Mouse (Mus musculus): ENCODE measurements around the gene Spata5.

Spata5 gene

DNA sequence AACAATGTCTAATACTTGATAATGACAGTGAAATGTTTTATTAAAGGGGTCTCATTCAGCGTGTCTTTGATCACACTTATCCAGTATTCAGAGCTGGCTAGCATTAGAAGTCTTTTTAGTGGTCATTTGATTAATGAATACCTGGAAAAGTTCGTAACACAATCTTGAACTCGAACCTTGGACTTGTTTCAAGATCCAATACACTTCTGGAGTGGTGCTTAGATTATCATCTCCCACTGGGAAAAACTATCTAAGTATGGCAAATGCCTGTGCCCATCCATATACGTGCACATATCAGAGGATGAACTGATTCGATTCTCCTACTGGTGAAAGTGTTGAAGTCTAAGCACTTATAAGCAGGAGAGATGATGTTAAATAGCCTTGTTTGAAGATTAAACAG, 1.4 kb upstream of the Spata5 start:
- in situ Hi-C loops (cut with MboI; ENCODE audit: low pct_unique_long_range_greater_than_20kb in 1 of 2, low sequenced_read_pairs in 2 of 2, unreplicated experiment in 1 of 2): loop anchor here in 1 of 2 experiments (10.0 kb wide), 1 partner anchor 84 kb away; no protein-coding TSS in a partner anchor

DNA sequence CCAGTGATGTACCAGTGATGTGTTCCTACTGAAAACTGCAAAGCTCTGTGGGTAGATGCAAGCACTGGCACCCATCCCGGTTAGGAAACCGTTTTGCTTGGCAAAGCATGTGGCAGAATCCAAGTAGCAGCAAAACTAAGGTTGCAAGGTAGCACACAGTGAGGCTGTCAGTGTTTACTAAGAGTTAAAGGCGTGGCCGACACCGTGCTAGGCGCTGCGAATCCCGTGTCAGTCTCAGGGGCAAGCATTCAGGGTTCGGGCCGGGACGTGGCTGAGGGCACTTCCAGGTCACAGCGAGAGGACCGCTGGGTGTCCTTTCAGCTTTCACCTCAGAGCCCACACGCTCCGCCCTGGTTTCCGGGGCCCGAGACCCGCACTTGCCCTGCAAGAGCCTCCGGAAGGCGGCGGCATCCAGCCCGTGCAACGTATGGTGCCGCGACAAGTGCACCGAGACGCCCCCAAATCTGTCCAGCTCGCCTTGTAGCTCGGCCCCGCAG, 687 bp upstream of the Spata5 start:
- in situ Hi-C loops (cut with MboI; ENCODE audit: low pct_unique_long_range_greater_than_20kb in 1 of 2, low sequenced_read_pairs in 2 of 2, unreplicated experiment in 1 of 2): loop anchor here in 1 of 2 experiments (10.0 kb wide), 1 partner anchor 84 kb away; no protein-coding TSS in a partner anchor

DNA sequence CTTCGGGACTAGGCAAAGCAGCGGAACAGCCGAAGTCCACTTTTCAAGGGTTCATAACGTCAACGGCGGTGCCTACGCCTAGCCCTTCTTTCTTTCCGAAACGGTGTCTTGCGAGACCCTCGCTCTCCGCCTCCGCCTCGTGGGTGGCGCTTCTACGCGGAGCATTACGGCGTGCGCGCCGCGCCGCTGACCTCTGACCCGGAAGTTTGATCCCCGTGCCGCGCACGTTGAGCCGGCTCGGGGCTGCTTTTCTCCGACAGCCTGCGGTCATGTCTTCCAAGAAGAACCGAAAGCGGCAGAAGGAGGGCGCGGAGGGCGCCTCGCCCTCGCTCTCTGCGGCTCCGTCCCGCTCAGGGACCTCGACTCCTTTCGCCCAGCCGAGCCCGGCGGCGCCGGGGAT, 376 bp downstream of the Spata5 start, which contains the start of gene Nudt6:
Nudt6 (minus strand) TSS at position 140 of the 400 bp plus-strand sequence.
- in situ Hi-C loops (cut with MboI; ENCODE audit: low pct_unique_long_range_greater_than_20kb in 1 of 2, low sequenced_read_pairs in 2 of 2, unreplicated experiment in 1 of 2): no loop called here

DNA sequence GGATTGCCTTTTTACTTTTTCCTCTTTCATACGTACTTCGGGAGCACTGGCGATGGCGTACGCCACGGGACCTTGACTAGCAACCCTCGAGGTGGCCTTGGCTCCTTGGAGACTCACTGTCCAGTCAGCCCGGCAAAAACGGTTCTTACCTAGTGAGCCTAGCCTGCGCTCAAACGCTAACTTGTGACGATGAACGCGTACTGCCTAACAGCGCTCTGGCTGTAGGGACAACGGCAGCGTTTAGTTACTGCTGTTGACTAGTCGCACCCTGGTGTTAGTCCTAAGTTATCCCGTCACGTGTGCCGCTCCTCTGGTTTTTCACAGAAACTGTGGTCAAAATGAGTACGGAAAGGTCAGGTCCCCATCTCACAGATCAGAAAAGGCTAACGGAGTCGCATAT, 945 bp downstream of the Spata5 start:
- in situ Hi-C loops (cut with MboI; ENCODE audit: low pct_unique_long_range_greater_than_20kb in 1 of 2, low sequenced_read_pairs in 2 of 2, unreplicated experiment in 1 of 2): no loop called here

DNA sequence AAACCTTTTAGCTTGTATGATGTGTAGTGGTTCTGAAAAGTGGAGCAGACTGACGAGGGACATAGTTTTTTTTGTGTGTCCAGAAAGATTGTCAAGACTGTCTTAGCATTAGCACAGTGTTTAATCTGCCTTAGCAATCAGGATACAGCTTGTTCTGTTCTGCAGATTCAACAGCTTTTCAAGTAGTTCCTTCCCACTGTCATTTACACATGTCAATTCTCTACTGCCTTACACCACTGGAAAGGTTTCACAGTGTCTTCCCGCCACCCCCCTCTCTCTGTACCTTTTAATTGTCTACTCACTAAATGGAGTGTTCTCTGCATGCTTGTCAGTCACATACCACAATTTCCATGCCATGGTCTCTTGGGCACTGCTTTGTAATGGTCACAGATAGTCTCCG, 1.5 kb downstream of the Spata5 start:
- in situ Hi-C loops (cut with MboI; ENCODE audit: low pct_unique_long_range_greater_than_20kb in 1 of 2, low sequenced_read_pairs in 2 of 2, unreplicated experiment in 1 of 2): no loop called here

DNA sequence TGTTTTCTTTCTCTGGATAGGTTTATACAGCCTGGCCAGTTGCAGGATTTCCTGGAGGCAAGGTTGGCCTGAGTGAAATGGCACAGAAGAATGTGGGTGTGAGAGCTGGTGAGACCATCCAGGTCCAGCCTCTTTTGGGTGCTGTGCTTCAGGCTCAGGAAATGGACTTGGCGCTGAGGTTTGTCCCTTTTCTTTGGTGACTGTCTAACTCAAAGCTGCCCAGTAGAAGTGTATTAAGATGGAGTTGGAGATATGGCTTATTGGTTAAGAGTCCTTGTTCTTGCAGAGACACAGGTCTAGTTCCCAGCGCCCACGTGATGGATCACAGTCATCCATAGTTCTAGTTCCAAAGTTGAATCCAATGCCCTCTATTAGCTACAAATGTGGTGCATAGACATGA, 6.4 kb downstream of the Spata5 start:
- in situ Hi-C loops (cut with MboI; ENCODE audit: low pct_unique_long_range_greater_than_20kb in 1 of 2, low sequenced_read_pairs in 2 of 2, unreplicated experiment in 1 of 2): no loop called here

DNA sequence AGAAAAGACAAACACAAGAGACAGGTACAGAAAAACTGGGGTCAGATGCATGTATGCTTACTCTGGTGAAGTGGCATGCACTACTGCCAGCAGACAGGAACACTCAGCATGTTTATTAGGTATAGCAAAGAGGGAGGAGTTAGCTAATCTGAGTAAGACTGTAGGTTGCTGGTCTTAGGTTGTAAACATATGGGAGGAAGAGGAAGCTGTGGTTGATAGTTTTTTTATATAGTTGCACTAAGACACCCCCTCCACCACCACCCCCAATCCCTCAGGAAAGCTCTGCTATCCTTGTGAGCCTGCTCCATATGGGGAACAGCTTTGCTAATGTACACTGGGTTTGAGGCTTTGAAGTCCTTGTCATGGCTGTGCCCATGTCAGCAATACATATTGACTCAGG, 10.7 kb downstream of the Spata5 start:
- in situ Hi-C loops (cut with MboI; ENCODE audit: low pct_unique_long_range_greater_than_20kb in 1 of 2, low sequenced_read_pairs in 2 of 2, unreplicated experiment in 1 of 2): no loop called here

DNA sequence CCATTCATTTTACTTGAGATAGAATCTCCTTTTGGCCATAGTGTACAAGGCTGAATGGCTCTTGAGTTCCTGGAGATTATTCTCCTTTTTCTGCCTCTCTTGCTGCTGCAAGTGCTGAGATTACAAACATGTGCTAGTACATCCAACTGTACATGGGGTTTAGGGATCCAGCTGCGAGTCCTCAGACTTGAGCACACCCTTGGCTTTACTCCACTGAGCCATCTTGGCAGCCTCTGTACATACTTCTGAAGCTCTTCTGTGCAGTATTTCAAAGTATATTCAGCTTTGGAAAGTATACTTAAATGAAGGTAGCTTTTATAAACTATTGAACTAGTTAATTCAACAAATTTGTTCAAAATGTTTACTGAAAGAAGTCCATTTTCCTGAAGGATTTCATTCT, 20.1 kb downstream of the Spata5 start:
- in situ Hi-C loops (cut with MboI; ENCODE audit: low pct_unique_long_range_greater_than_20kb in 1 of 2, low sequenced_read_pairs in 2 of 2, unreplicated experiment in 1 of 2): no loop called here

DNA sequence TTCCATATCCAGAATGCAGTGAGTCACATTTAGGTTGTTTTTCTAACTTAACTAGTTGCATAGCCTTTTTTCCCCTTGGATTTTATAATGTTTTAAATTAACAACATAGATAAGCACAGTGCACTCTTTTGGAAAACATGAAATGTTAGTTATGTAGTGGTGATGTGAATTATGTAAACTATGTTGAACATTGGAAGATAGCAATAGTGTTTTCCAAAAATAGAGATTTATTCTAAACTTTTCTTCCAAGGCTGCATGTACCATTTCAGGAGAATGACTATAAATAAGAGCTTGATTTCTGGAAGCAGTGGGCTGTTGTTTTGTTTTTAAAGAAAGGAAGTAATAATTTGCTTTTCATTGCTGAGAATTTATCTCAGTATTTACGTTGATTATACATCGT, 23.7 kb downstream of the Spata5 start:
- in situ Hi-C loops (cut with MboI; ENCODE audit: low pct_unique_long_range_greater_than_20kb in 1 of 2, low sequenced_read_pairs in 2 of 2, unreplicated experiment in 1 of 2): no loop called here

DNA sequence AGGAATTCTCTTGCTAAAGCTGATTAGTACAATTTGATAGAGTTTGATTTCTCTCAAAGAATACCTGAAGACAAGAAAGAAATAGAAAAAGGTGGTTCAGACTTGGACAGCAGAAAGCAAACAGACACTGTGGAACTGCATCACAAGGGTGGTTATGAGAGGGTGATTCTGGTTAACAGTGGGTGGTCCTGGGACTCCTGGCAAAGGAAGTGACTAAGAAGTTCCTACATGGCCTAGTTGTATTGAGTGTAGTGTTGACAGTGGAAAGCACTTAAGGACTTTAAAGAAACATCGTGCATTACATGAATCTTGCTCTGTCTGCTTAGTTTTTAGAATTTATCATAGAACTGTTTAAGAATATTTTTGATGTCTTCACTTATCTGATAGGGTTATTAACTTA, 36.3 kb downstream of the Spata5 start:
- in situ Hi-C loops (cut with MboI; ENCODE audit: low pct_unique_long_range_greater_than_20kb in 1 of 2, low sequenced_read_pairs in 2 of 2, unreplicated experiment in 1 of 2): no loop called here

DNA sequence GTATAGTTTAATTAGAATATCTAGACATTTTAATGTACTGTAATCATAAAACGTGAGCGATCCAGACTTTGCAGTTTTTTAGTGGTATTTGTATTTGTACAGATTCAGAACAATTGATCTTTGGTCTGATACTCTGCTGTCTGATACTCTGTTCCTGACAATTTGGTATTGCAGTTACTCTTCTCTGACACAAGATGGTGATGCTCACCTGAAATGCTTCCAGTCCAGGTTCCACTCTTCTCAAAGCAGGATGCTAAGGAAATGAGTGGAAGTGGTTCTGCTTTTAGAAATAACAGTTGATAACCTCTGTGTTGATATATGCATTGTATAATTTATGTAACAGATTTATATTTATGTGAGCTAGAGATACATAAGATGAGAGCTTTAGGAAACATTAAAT, 48.5 kb downstream of the Spata5 start:
- in situ Hi-C loops (cut with MboI; ENCODE audit: low pct_unique_long_range_greater_than_20kb in 1 of 2, low sequenced_read_pairs in 2 of 2, unreplicated experiment in 1 of 2): no loop called here

DNA sequence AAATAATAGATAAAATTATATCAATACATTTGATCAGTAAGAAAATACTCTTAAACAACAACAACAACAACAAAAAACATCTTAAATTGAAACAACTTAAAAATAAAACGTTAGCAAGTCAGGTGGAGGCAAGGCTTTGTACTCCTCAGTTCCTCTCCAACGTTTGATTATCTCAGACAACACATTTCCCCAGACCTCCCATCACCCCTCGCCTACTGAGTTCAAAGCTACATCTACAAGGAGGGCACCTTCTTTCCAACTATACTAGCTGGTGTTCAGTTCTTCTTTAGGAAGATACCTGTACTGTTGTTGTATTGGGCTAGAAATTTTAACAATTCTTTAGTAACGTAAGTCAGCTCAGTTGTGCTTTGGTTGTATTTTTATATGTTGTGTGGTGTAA, 49.7 kb downstream of the Spata5 start:
- in situ Hi-C loops (cut with MboI; ENCODE audit: low pct_unique_long_range_greater_than_20kb in 1 of 2, low sequenced_read_pairs in 2 of 2, unreplicated experiment in 1 of 2): no loop called here

DNA sequence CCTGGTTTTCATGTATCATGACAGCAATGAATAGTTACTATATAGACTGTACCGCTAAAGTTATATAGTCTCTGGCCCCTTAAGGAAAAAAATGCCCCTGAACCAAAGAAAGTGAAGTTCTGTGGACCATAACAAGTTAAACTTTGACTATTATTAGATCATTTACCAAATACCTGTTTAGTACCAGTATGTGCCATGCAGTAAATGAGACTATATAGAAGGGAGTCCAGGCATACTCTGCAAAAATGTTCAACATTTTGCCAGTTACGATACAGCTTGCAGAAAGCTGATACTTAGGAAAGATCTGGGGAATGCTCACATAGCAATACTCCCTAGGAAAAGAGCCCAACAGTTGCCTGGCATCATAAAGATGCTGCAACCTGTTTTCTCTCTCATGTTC, 51.2 kb downstream of the Spata5 start:
- in situ Hi-C loops (cut with MboI; ENCODE audit: low pct_unique_long_range_greater_than_20kb in 1 of 2, low sequenced_read_pairs in 2 of 2, unreplicated experiment in 1 of 2): no loop called here

DNA sequence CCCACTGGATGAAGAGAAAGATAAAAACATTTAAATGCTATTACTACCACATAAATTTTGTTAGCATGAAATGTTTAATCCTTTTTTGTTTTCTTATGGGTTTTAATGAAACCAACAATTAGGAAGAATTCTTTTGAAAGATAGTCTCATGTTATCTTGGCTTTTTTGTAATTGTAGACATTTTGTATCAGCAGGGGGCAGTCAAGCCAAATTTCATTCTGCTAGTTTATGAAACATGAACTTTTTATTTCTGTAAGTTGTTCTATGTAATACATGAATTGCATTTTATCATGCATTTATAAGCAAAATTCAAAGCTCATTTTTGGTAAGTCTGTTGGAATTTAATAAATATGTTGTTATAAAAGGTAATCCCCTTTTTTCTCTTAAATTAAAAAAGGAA, 52.8 kb downstream of the Spata5 start:
- in situ Hi-C loops (cut with MboI; ENCODE audit: low pct_unique_long_range_greater_than_20kb in 1 of 2, low sequenced_read_pairs in 2 of 2, unreplicated experiment in 1 of 2): no loop called here

DNA sequence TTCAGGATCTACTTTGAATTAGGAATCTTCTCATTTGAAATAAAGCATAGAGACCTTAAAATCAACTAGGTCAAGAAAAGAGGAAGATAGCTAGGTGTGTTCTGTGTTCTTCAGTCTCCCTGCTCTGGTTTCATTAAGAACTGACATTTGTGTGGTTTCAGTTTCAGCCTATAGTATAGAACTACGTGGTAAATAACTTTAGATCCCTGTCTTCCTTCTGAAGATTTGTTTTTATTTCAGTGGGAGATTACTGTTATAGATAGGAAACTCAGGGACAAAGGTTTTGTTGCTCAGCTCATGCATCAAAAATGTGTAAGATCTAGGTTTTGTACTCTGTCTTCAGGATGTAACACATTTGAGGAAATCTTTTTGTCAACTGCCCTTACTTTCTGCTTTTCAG, 56.8 kb downstream of the Spata5 start:
- in situ Hi-C loops (cut with MboI; ENCODE audit: low pct_unique_long_range_greater_than_20kb in 1 of 2, low sequenced_read_pairs in 2 of 2, unreplicated experiment in 1 of 2): no loop called here

DNA sequence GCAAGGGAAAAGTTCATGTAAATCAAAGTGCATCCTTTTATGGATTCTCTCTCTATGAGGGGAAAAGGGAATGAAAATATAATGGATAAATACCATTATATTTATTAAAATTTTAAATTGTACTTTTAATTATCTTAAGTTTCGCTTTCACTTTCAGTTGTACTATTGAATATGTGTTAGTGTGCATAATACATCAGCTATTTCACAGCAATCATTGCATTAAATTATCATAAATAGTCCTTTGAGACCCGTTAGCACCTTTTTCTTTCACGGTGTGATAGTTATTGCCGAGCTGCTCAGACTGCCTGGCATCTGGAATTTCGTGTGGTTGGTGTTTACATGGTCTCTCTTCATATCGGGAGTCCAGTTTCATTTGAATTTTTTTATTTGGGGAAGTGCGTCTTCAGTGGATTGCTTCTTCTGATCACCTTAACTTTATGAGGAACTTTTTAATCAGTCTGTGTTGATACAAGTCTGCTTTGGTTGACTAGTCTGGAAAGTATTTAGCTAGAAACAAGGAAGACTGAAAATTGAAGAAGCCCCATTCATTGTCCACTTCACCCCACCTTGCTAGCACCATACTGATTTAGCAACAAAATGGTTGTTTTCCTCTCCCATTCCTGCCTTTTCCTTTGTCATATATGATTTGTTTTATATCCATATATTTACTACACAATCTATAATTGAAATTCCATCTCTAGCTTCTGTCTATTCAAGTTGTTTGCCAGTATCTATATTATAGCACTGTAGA, 57.9 kb downstream of the Spata5 start:
- in situ Hi-C loops (cut with MboI; ENCODE audit: low pct_unique_long_range_greater_than_20kb in 1 of 2, low sequenced_read_pairs in 2 of 2, unreplicated experiment in 1 of 2): no loop called here

DNA sequence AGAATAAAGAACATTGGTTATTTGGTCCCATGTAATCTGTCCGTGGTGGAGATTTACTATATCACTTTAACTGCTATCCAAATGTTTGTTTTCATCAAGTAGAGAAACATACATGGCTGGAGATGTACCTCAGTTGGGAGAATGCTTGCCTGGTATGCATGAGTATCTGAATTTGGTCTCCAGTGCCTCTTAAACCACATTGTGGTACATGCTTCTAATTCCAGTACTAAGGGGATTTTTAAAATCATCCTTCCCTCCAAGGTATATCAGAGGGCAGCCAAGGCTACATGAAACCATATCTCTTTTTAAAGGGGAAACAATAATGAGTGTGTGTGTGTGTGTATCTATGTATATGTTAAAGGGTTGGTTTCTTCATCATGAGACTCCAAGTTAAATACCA, 60.1 kb downstream of the Spata5 start:
- in situ Hi-C loops (cut with MboI; ENCODE audit: low pct_unique_long_range_greater_than_20kb in 1 of 2, low sequenced_read_pairs in 2 of 2, unreplicated experiment in 1 of 2): no loop called here

DNA sequence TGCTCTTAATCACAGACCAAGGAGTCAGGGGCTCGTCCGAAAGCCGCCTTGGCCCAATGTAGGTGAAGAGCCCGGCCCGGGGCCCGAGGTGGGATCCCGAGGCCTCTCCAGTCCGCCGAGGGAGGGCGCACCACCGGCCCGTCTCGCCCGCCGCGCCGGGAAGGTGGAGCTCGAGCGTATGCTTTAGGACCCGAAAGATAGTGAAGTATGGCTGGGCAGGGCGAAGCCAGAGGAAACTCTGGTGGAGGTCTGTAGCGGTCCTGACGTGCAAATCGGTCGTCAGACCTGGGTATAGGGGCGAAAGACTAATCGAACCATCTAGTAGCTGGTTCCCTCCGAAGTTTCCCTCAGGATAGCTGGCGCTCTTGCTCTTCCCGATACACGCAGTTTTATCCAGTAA, 61.6 kb downstream of the Spata5 start:
- in situ Hi-C loops (cut with MboI; ENCODE audit: low pct_unique_long_range_greater_than_20kb in 1 of 2, low sequenced_read_pairs in 2 of 2, unreplicated experiment in 1 of 2): no loop called here

DNA sequence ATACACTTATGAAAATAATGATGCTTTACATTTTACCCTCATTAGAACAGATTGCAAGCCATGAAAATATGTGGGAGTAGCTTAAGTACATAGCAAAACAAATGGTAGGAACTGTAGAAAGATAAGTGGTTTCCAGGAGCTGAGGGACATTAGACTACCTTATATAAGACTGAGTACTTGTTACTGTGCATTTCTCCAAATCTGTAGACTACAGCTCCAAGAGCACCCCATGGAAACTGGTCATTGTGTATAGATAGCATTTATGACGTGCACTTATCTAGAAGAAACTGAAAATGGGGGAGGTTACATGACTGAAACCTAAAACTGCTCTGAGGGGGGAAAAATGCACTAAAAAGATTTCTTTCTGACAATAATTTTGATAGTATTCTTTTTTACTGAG, 63.0 kb downstream of the Spata5 start:
- in situ Hi-C loops (cut with MboI; ENCODE audit: low pct_unique_long_range_greater_than_20kb in 1 of 2, low sequenced_read_pairs in 2 of 2, unreplicated experiment in 1 of 2): no loop called here

DNA sequence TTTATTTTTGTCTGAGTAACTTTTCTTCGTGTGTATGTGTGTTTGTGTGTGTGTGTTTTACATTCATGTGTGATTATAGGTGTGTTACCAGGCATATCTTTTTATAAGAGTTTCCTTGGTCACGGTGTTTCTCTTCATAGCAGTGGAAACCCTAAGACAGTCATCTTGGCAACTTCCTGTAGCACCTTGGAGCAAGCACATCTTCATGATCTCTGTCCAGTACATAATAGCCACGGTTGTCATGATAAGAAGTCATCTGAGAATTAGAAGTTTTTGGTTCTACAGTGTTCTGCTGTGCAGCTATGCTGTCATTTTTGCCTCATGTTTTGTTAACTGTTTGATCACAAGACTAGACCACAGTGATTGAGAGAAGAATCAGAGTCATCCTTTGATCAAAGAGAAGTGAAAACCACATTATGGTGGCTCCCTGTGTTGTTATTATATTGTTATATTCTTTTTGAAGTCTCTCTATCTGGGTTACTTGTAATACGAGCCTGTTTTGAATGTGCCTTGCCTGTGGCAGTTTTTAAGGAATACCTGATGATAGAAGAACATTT, 64.1 kb downstream of the Spata5 start:
- in situ Hi-C loops (cut with MboI; ENCODE audit: low pct_unique_long_range_greater_than_20kb in 1 of 2, low sequenced_read_pairs in 2 of 2, unreplicated experiment in 1 of 2): no loop called here
